Mouse (Mus musculus) lung, embryonic 16.5 days (tissue): ENCODE results near the gene Lfng. TPM values are rescaled to one million over a fixed set of nuclear protein-coding genes. Genes with fewer than 3 reads are reported as not detected.

Experiments
- ATAC-seq: fragments of 200-750 bp; cut with Nextera tagmentation; 2 replicates; pipeline ENCODE4 v1.8.0; 2017; ENCODE audit warnings: low read depth, mild to moderate bottlenecking, moderate library complexity
- H3K27ac ChIP-seq: fragments of 300-500 bp; sonication (generic); 2 replicates; pipeline ENCODE4 v1.5.1; 2014; ENCODE audit warnings: mild to moderate bottlenecking, control low read depth, low read length
- H3K27me3 ChIP-seq: fragments of 300-500 bp; sonication (generic); 2 replicates; pipeline ENCODE4 v1.6.1; 2014; ENCODE audit warnings: low read depth, low read length, mixed read lengths; ENCODE audit not compliant: control insufficient read depth, insufficient read depth
- H3K36me3 ChIP-seq: fragments of 300-500 bp; sonication (generic); 2 replicates; pipeline ENCODE4 v1.6.1; 2014; ENCODE audit warnings: low read length; ENCODE audit not compliant: control insufficient read depth, insufficient read depth
- H3K4me1 ChIP-seq: fragments of 300-500 bp; sonication (generic); replicated peaks from 2 replicates; pipeline ENCODE4 v1.6.1; 2014; ENCODE audit warnings: low read length, mixed read lengths; ENCODE audit not compliant: control insufficient read depth, insufficient read depth
- H3K4me2 ChIP-seq: fragments of 300-500 bp; sonication (generic); 2 replicates; pipeline ENCODE4 v1.6.1; 2014; ENCODE audit warnings: low read depth, low read length, control low read depth
- H3K4me3 ChIP-seq: fragments of 300-500 bp; sonication (generic); 2 replicates; pipeline ENCODE4 v1.5.1; 2014; ENCODE audit warnings: mild to moderate bottlenecking, low read length, control low read depth
- H3K9ac ChIP-seq: fragments of 300-500 bp; sonication (generic); 2 replicates; pipeline ENCODE4 v1.6.1; 2014; ENCODE audit warnings: low read length, control low read depth
- H3K9me3 ChIP-seq: fragments of 300-500 bp; sonication (generic); 2 replicates; pipeline ENCODE4 v1.6.1; 2016; ENCODE audit warnings: low read length; ENCODE audit not compliant: control insufficient read depth
- WGBS: fragments of 180-500 bp; shearing (Covaris S2); extraction: QIAGEN DNeasy Blood & Tissue Kit; methylation state at CpG from one replicate; pipeline ENCODE4 v1.1.7; 2014; 5-methylcytosine and 5-hydroxymethylcytosine counted together
- polyA plus RNA-seq: library from polyadenylated mRNA; unstranded; fragments of >200 nt; fragmentation: Nextera tagmentation; extraction: Ambion mirVana; gene quantifications from 2 replicates; pipeline ENCODE4 v1.2.1, GENCODE M21; 2015

Gene Lfng
- polyA plus RNA-seq, 1 experiment from 2014 or later: 24.9 TPM

DNA sequence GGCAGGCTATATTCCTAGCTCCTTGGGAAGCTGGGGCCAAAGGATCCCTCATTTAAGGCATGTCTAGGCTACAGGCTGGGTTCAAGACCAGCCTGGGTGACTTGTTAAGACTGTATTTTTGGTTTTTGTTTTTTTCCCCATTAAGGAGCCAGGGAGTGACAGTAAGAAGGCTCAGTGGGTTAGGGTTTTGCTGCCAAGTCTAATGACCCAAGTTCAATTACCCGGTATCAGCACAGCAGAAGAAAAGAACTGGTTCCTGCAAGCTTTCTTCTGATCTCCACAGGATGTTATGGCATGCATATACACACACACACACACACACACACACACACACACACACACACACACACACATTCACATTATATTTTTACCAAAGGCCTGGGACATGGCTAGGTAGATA, 53.3 kb downstream of the Lfng start:
- H3K36me3 ChIP-seq: no peaks in the 10 kb centered on the region
- peaks cover 13% of the 10 kb centered on the region for H3K4me1 ChIP-seq
- no peak overlapping the region for H3K27ac ChIP-seq
- H3K27me3 ChIP-seq: no peaks in the 10 kb centered on the region
- H3K9me3 ChIP-seq: no peaks in the 10 kb centered on the region
- no peak overlapping the region for H3K4me3 ChIP-seq
- no peak overlapping the region for H3K4me2 ChIP-seq
- no peak for ATAC-seq
- no peak overlapping the region for H3K9ac ChIP-seq
- 77% methylated on average over 1 of the region's 1 CpGs for WGBS

DNA sequence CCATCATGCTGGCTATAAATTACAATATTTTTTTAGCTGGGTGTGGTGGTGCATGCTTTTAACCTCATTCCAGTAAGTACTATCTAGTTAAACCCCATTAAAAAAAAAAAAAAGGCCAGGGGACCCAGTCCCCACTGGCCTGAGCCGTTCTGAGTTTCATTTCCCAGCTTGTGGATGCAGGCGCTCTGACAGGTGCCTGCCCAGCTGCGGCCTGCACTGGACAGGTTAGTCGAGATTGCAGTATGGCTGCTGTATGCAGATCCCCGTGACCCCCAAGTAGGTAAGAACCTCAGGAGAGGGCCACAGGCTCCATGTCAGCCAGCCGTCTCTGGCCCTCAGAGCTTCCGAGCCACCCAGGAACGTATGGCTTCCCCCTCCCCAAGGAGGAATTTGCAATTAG, 54.3 kb downstream of the Lfng start:
- H3K27me3 ChIP-seq: no peaks in the 10 kb centered on the region
- H3K36me3 ChIP-seq: no peaks in the 10 kb centered on the region
- WGBS: 48% methylated on average over 8 of the region's 8 CpGs
- ATAC-seq: no peak
- H3K9me3 ChIP-seq: no peaks in the 10 kb centered on the region
- H3K4me3 ChIP-seq: no peak overlapping the region
- H3K9ac ChIP-seq: no peak overlapping the region
- H3K4me1 ChIP-seq: peaks cover 13% of the 10 kb centered on the region
- no peak overlapping the region for H3K27ac ChIP-seq
- no peak overlapping the region for H3K4me2 ChIP-seq

DNA sequence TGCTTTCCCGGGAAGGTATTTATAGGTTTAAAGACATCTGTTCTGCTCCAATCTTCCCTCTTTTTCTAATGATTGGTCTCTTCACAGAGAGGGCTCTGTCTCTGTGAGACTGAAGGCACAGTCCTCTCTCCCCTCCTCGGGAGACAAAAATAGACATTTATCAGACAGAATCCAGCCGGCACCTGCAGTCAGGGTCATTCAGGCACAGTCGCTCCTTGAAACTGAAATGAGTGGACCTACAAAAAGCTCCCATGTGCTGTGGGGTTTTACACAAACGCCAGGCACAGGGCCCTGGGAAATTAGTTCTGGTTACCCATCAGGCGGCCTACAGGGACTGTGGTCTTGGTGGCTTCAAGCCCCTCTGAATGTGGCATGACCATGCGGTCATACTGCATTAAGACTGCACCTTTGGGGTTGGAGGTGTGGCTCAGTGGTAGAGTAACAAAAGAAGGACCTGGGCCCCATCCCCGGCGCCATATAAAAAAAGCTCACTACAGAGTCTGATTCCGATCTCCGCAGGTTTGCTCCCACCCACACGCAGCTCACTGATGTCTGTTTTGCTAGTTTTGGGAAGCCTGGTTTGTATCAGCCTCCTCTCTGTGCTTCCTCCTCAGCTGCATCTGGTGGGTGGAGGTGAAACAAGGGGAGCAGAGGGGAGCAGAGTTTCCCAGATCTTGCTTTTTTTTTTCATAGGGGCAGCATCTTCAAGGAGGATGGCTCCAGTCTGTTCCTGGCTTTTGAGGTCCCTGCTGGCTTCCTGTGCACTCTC, 54.9 kb downstream of the Lfng start:
- no peaks in the 10 kb centered on the region for H3K27me3 ChIP-seq
- no peaks in the 10 kb centered on the region for H3K36me3 ChIP-seq
- no peaks in the 10 kb centered on the region for H3K9me3 ChIP-seq
- H3K4me1 ChIP-seq: peaks cover 13% of the 10 kb centered on the region
- H3K4me3 ChIP-seq: no peak overlapping the region
- H3K27ac ChIP-seq: no peak overlapping the region
- no peak overlapping the region for H3K9ac ChIP-seq
- 63% methylated on average over 12 of the region's 12 CpGs for WGBS
- no peak for ATAC-seq
- H3K4me2 ChIP-seq: no peak overlapping the region

DNA sequence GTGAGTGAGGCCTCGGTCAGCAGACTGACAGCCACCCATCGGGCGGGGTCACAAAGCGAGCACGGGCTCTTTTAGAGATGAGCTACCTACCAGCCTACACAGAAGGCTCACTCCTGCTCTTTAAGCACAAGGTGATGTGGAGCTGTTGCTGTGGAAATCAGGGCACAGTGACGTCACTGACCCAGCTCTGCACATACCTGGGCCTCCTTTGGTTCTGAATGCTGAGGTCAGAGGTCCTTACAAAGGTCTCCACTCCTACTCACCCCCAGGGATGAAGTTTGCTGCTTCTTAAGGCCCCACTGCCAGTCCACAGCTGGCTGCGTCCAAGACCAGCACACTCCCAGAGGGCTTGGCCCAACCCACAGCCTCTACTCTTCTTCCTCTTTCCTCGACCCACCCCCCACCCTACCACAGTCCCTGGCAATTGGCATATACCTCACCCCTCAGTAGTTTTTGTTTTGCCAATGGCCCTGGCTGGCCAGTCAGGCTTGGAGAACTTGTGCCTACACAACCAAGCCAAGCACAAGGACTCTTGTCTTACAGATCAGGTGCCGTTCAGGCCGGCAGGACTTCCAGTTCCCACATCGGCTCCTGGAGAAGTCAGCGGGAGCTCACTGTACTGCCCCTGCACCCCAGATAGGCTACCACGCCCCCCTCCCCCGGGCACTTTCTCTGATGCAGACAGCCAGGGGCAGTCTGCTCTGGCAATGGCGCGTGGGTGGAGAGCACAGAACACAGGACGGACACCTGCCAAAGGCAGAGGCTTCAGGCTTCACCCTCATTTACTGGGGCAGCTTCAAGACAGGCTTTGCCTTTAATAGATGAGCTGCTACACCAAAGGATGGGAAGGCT, 55.8 kb downstream of the Lfng start:
- no peak overlapping the region for H3K4me3 ChIP-seq
- no peak overlapping the region for H3K4me2 ChIP-seq
- 0 out of 2 replicates have a peak, but pooled peaks have one; percentile 19 for ATAC-seq
- peaks cover 13% of the 10 kb centered on the region for H3K4me1 ChIP-seq
- no peaks in the 10 kb centered on the region for H3K9me3 ChIP-seq
- peak overlapping the region; percentile 36; the same call in 1 of the 2 replicates for H3K27ac ChIP-seq
- H3K36me3 ChIP-seq: no peaks in the 10 kb centered on the region
- WGBS: 55% methylated on average over 17 of the region's 17 CpGs
- H3K9ac ChIP-seq: 0 out of 2 replicates have a peak overlapping the region, but pooled peaks have one; percentile 15
- no peaks in the 10 kb centered on the region for H3K27me3 ChIP-seq

GRCm38 (mm10) chr5:140663621-140664180, 56.6 kb downstream of the Lfng start:
- Histone ChIP-seq H3K9me3 (peaks cover 3% of the 10 kb centered on the region), H3K36me3 (peaks cover 3% of the 10 kb centered on the region), H3K4me2 (no peak overlapping the region), H3K27ac (peak overlapping the region; percentile 36; the same call in 1 of the 2 replicates), H3K27me3 (no peaks in the 10 kb centered on the region), H3K4me1 (peaks cover 13% of the 10 kb centered on the region), H3K9ac (0 out of 2 replicates have a peak overlapping the region, but pooled peaks have one; percentile 23), H3K4me3 (no peak overlapping the region)
- WGBS: 36% methylated on average over 7 of the region's 7 CpGs
- ATAC-seq: peak; percentile 82

Other genes starting within 250 kb of the Lfng start
- gene Snx8, start 218.1 kb upstream of the Lfng start, polyA plus RNA-seq: 19.1 and 19.8 TPM in 2 replicates
- gene Eif3b, start 188.0 kb upstream of the Lfng start, polyA plus RNA-seq: 78.5 and 78.9 TPM in 2 replicates
- gene Gm4869, start 161.7 kb upstream of the Lfng start, polyA plus RNA-seq: not detected in 2 replicates
- 20.7 and 23.0 TPM in 2 replicates for gene Chst12, start 101.8 kb upstream of the Lfng start, polyA plus RNA-seq
- 0.63 TPM in 1 of 2 replicates, not detected in the other for gene Grifin, start 42.2 kb upstream of the Lfng start, polyA plus RNA-seq
- gene Ttyh3, start 41.7 kb downstream of the Lfng start, polyA plus RNA-seq: 27.9 and 29.4 TPM in 2 replicates
- gene Iqce, start 95.1 kb downstream of the Lfng start, polyA plus RNA-seq: 20.9 and 21.5 TPM in 2 replicates
- gene Brat1, start 97.7 kb downstream of the Lfng start, polyA plus RNA-seq: 24.4 TPM in 2 replicates
- gene Amz1, start 116.8 kb downstream of the Lfng start, polyA plus RNA-seq: 1.1 and 1.4 TPM in 2 replicates
- gene Gna12, start 223.1 kb downstream of the Lfng start, polyA plus RNA-seq: 8.4 and 8.5 TPM in 2 replicates